Mouse (Mus musculus): ENCODE measurements around the gene Sit1. TPM values are rescaled to one million over a fixed set of nuclear protein-coding genes. Genes with fewer than 3 reads are reported as not detected.
A peak's percentile ranks its signal among the peaks of the same experiment; 100 is the strongest.
"Not testable (repeated sequence)": the region's sequence is repeated elsewhere in the genome, so short reads cannot be mapped to it uniquely, and the experiment has no call there.

Sit1 gene
- polyA plus RNA-seq, 1 experiment from 2014 or later, result not detected

DNA sequence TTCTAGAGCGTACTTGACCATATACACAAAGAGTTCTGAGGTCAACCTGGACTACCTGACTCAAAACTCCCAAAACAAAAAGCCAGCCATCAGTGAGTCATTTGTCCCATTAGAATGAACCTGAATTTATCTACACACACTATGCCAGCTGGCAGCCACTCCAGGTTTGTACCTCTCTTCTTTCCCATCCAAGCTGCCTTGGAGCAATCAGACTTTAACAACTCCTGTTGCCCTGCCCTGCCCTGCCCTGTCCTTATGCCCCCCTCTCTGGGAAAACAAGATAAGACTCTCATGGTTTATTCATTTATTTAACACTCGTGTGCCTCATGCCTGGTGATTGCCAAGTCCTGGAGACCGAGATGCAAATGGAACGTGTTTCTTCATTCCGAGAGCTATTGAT, 7.3 kb upstream of the Sit1 start:
- Histone ChIP-seq H3K9ac (ENCODE audit: low read depth, low read length) (no peak overlapping the region), H3K27me3 (replicated peaks; ENCODE audit: control insufficient read depth, insufficient read depth, low read length) (no peaks in the 10 kb centered on the region), H3K36me3 (ENCODE audit: control insufficient read depth, insufficient read depth) (no peaks in the 10 kb centered on the region; the same call in 1 of the 2 replicates), H3K4me3 (ENCODE audit: low read depth, low read length) (no peak overlapping the region), H3K4me1 (replicated peaks; ENCODE audit: control insufficient read depth, insufficient read depth, low read length) (peaks cover 3% of the 10 kb centered on the region; the same call in 1 of the 2 replicates), H3K9me3 (ENCODE audit: control insufficient read depth) (no peaks in the 10 kb centered on the region), H3K4me2 (replicated peaks; ENCODE audit: low read depth) (no peak overlapping the region), H3K27ac (ENCODE audit: low read depth, low read length) (no peak overlapping the region; the same call in 1 of the 2 replicates)
- TF ChIP-seq CTCF (IDR thresholded peaks at IDR 0.05; ENCODE audit: low read depth), result no peak
- WGBS, result 55% methylated on average over 5 of the region's 5 CpGs
- peak; percentile 40 for ATAC-seq

DNA sequence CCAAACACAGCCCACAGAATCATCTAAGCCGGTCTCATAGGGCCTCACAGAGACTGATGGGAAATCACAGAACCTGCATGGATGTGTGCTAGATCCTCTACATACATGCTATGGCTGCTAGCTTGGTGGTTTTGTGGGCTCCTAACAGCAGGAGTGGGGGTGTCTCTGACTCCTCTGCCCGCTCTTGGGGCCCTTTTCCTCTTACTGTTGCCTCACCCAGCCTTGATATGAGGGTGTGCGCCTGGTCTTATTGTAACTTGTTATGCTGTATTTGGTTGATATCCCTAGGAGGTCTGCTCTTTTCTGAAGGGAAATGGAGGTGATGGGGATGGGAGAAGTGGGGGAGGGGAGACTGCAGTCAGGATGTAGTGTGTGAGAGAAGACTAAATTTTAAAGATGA, 6.1 kb upstream of the Sit1 start:
- ATAC-seq, result no peak
- no peak for TF ChIP-seq CTCF (IDR thresholded peaks at IDR 0.05; ENCODE audit: low read depth)
- Histone ChIP-seq H3K36me3 (ENCODE audit: control insufficient read depth, insufficient read depth) (no peaks in the 10 kb centered on the region), H3K27me3 (replicated peaks; ENCODE audit: control insufficient read depth, insufficient read depth, low read length) (no peaks in the 10 kb centered on the region), H3K4me2 (replicated peaks; ENCODE audit: low read depth) (no peak overlapping the region), H3K9ac (ENCODE audit: low read depth, low read length) (no peak overlapping the region), H3K9me3 (ENCODE audit: control insufficient read depth) (no peaks in the 10 kb centered on the region), H3K4me1 (replicated peaks; ENCODE audit: control insufficient read depth, insufficient read depth, low read length) (peaks cover 3% of the 10 kb centered on the region; the same call in 1 of the 2 replicates), H3K4me3 (ENCODE audit: low read depth, low read length) (no peak overlapping the region), H3K27ac (ENCODE audit: low read depth, low read length) (no peak overlapping the region)
- 84% methylated on average over 3 of the region's 3 CpGs for whole genome bisulfite sequencing

- TF ChIP-seq CTCF (IDR thresholded peaks at IDR 0.05; ENCODE audit: low read depth), result peak; percentile 35; the same call in 1 of the 2 replicates
- H3K4me3 ChIP-seq (ENCODE audit: low read depth, low read length); H3K9me3 ChIP-seq (ENCODE audit: control insufficient read depth); H3K4me2 ChIP-seq (replicated peaks; ENCODE audit: low read depth); H3K4me1 ChIP-seq (replicated peaks; ENCODE audit: control insufficient read depth, insufficient read depth, low read length); H3K36me3 ChIP-seq (ENCODE audit: control insufficient read depth, insufficient read depth); ATAC-seq; H3K27me3 ChIP-seq (replicated peaks; ENCODE audit: control insufficient read depth, insufficient read depth, low read length); H3K9ac ChIP-seq (ENCODE audit: low read depth, low read length); H3K27ac ChIP-seq (ENCODE audit: low read depth, low read length): not testable (repeated sequence)
- WGBS, result 85% methylated on average over 5 of the region's 5 CpGs
Measured at GRCm38 (mm10) chr4:43485666-43486065, 2.1 kb upstream of the Sit1 start.

GRCm38 (mm10) chr4:43482591-43482990, 943 bp downstream of the Sit1 start:
- Histone ChIP-seq H3K4me3 (ENCODE audit: low read depth, low read length) (no peak overlapping the region), H3K27ac (ENCODE audit: low read depth, low read length) (no peak overlapping the region), H3K9ac (ENCODE audit: low read depth, low read length) (no peak overlapping the region), H3K36me3 (ENCODE audit: control insufficient read depth, insufficient read depth) (no peaks in the 10 kb centered on the region), H3K4me2 (replicated peaks; ENCODE audit: low read depth) (no peak overlapping the region), H3K27me3 (replicated peaks; ENCODE audit: control insufficient read depth, insufficient read depth, low read length) (no peaks in the 10 kb centered on the region), H3K4me1 (replicated peaks; ENCODE audit: control insufficient read depth, insufficient read depth, low read length) (peaks cover 3% of the 10 kb centered on the region; the same call in 1 of the 2 replicates), H3K9me3 (ENCODE audit: control insufficient read depth) (no peaks in the 10 kb centered on the region)
- ATAC-seq, result no peak
- no peak for TF ChIP-seq CTCF (IDR thresholded peaks at IDR 0.05; ENCODE audit: low read depth)
- 71% methylated on average over 10 of the region's 10 CpGs for WGBS

- 73% methylated on average over 7 of the region's 7 CpGs for WGBS
Measured at GRCm38 (mm10) chr4:43481894-43482456, 1.6 kb downstream of the Sit1 start.

GRCm38 (mm10) chr4:43480985-43481384, 2.5 kb downstream of the Sit1 start:
- H3K36me3 ChIP-seq (ENCODE audit: control insufficient read depth, insufficient read depth), result no peaks in the 10 kb centered on the region
- no peak overlapping the region for H3K4me2 ChIP-seq (replicated peaks; ENCODE audit: low read depth)
- ATAC-seq, result peak; percentile 84
- 47% methylated on average over 5 of the region's 5 CpGs for WGBS
- H3K9me3 ChIP-seq (ENCODE audit: control insufficient read depth), result no peaks in the 10 kb centered on the region
- no peak for TF ChIP-seq CTCF (IDR thresholded peaks at IDR 0.05; ENCODE audit: low read depth)
- H3K4me3 ChIP-seq (ENCODE audit: low read depth, low read length), result no peak overlapping the region
- H3K9ac ChIP-seq (ENCODE audit: low read depth, low read length), result no peak overlapping the region
- H3K27ac ChIP-seq (ENCODE audit: low read depth, low read length), result no peak overlapping the region
- no peaks in the 10 kb centered on the region for H3K27me3 ChIP-seq (replicated peaks; ENCODE audit: control insufficient read depth, insufficient read depth, low read length)
- peaks cover 3% of the 10 kb centered on the region; the same call in 1 of the 2 replicates for H3K4me1 ChIP-seq (replicated peaks; ENCODE audit: control insufficient read depth, insufficient read depth, low read length)

More at GRCm38 (mm10) chr4:43481894-43482456, 1.6 kb downstream of the Sit1 start:
- peaks cover 3% of the 10 kb centered on the region; the same call in 1 of the 2 replicates for H3K4me1 ChIP-seq (replicated peaks; ENCODE audit: control insufficient read depth, insufficient read depth, low read length)
- H3K36me3 ChIP-seq (ENCODE audit: control insufficient read depth, insufficient read depth), result no peaks in the 10 kb centered on the region
- no peak overlapping the region for H3K9ac ChIP-seq (ENCODE audit: low read depth, low read length)
- H3K9me3 ChIP-seq (ENCODE audit: control insufficient read depth), result no peaks in the 10 kb centered on the region
- no peaks in the 10 kb centered on the region for H3K27me3 ChIP-seq (replicated peaks; ENCODE audit: control insufficient read depth, insufficient read depth, low read length)
- no peak overlapping the region for H3K4me2 ChIP-seq (replicated peaks; ENCODE audit: low read depth)
- ATAC-seq, result no peak
- TF ChIP-seq CTCF (IDR thresholded peaks at IDR 0.05; ENCODE audit: low read depth), result no peak
- H3K4me3 ChIP-seq (ENCODE audit: low read depth, low read length), result no peak overlapping the region
- no peak overlapping the region for H3K27ac ChIP-seq (ENCODE audit: low read depth, low read length)

All from intestine, postnatal 0 days (tissue).